22 mouse cellular contexts compared by ENCODE assay signal in the genomic region with DNA sequence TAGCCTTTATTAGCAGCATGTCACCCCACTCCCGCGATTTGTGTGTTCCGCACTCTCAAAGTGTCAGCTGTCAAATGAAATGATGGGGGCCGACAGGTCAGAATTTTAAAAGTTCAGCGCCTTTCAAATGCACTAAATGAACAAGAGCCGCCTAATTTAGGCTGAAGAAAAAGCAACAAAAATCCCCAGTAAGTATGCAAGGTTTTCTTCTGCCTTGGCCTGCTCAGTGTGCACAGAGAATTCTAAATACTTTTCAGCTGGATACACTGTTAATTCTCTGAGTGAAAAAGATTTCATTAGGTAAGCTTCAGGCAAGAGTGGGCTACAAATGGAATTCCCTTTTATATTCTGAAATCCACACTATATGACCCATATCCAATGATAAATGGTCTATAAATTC.
A peak's percentile ranks its signal among the peaks of the same experiment; 100 is the strongest.
DNase-seq lines count a peak whose midpoint lies in the region; ATAC-seq and TF ChIP-seq lines count a peak whose summit lies in the region.
"Had no signal": no experiment of that assay in that cellular context is flagged by ENCODE, and none has a peak within 500 bp of the region (broad histone marks: within the 10 kb centered on the region; RNA-seq: fewer than 3 reads in every experiment).

No protein-coding gene starts in this region.

- 52% methylated on average over 6 of the region's 6 CpGs for WGBS in forebrain, embryonic 10.5 days
- WGBS in forebrain, postnatal 0 days: 21% methylated on average over 6 of the region's 6 CpGs
- WGBS in forebrain, embryonic 14.5 days: 4% methylated on average over 6 of the region's 6 CpGs

- no peak for DNase-seq in forebrain, embryonic 10.5 days (ENCODE audit: extremely low spot score, low spot score)
- DNase-seq in forebrain, postnatal 0 days: no peak
- DNase-seq in retina, postnatal 1 day: peak; percentile 10
- no peak for DNase-seq in retina, embryonic 14.5 days (ENCODE audit: low spot score)
- peak; percentile 69 for DNase-seq in forebrain, embryonic 14.5 days (ENCODE audit: low spot score)
- no peak for DNase-seq in heart, adult 9 months (ENCODE audit: low spot score in 2 of 2)
- no peak for DNase-seq in cerebellum, postnatal 25 days
- DNase-seq in embryo, embryonic 11 days: no peak
- DNase-seq: adrenal gland, adult 8-10 months; adrenal gland, postnatal 25 days; cerebellum, adult 9-11 months; cerebellum, postnatal 36 days; gastrocnemius, postnatal 10 days; gastrocnemius, postnatal 36 days; heart, adult 2 months had no signal

- peak overlapping the region; percentile 51; the same call in 1 of the 2 replicates for H3K27ac ChIP-seq in forebrain, embryonic 10.5 days
- no peak overlapping the region for H3K27ac ChIP-seq in forebrain, postnatal 0 days (ENCODE audit: low read depth, low read length)
- peak overlapping the region; percentile 60; the same call in 1 of the 2 replicates for H3K27ac ChIP-seq in forebrain, embryonic 14.5 days (ENCODE audit: low read depth, low read length)
- H3K27ac ChIP-seq: embryonic facial prominence, embryonic 12.5 days; embryonic facial prominence, embryonic 15.5 days; heart, adult 2 months; hindbrain, embryonic 12.5 days; hindbrain, embryonic 15.5 days had no signal

- H3K36me3 ChIP-seq in forebrain, embryonic 10.5 days (replicated peaks): no peaks in the 10 kb centered on the region
- no peaks in the 10 kb centered on the region for H3K36me3 ChIP-seq in forebrain, postnatal 0 days (ENCODE audit: insufficient read depth)
- H3K36me3 ChIP-seq in forebrain, embryonic 14.5 days (ENCODE audit: control insufficient read depth, insufficient read depth, low read length): no peaks in the 10 kb centered on the region
- H3K36me3 ChIP-seq: embryonic facial prominence, embryonic 12.5 days; embryonic facial prominence, embryonic 15.5 days; hindbrain, embryonic 12.5 days; hindbrain, embryonic 15.5 days had no signal

- H3K9ac ChIP-seq in forebrain, postnatal 0 days: no peak overlapping the region
- H3K9ac ChIP-seq in forebrain, embryonic 14.5 days (ENCODE audit: low read length): no peak overlapping the region
- H3K9ac ChIP-seq: embryonic facial prominence, embryonic 12.5 days; embryonic facial prominence, embryonic 15.5 days; hindbrain, embryonic 12.5 days; hindbrain, embryonic 15.5 days had no signal

- peaks cover 40% of the 10 kb centered on the region for H3K4me1 ChIP-seq in forebrain, embryonic 10.5 days
- H3K4me1 ChIP-seq in forebrain, postnatal 0 days (ENCODE audit: insufficient read depth): no peaks in the 10 kb centered on the region
- H3K4me1 ChIP-seq in forebrain, embryonic 14.5 days (ENCODE audit: control insufficient read depth, insufficient read depth, low read length): peaks cover 13% of the 10 kb centered on the region; the same call in 1 of the 2 replicates
- H3K4me1 ChIP-seq: embryonic facial prominence, embryonic 15.5 days; hindbrain, embryonic 12.5 days; hindbrain, embryonic 15.5 days had no signal

- no peak for TF ChIP-seq CTCF in forebrain, postnatal 0 days (IDR thresholded peaks at IDR 0.05; ENCODE audit: low read depth)

- H3K9me3 ChIP-seq in forebrain, embryonic 10.5 days: no peaks in the 10 kb centered on the region
- H3K9me3 ChIP-seq in forebrain, postnatal 0 days (ENCODE audit: low read length): no peaks in the 10 kb centered on the region
- H3K9me3 ChIP-seq in forebrain, embryonic 14.5 days (replicated peaks; ENCODE audit: control insufficient read depth, low read length): no peaks in the 10 kb centered on the region
- H3K9me3 ChIP-seq: embryonic facial prominence, embryonic 12.5 days; embryonic facial prominence, embryonic 15.5 days; hindbrain, embryonic 12.5 days; hindbrain, embryonic 15.5 days had no signal

- no peak overlapping the region for H3K4me2 ChIP-seq in forebrain, postnatal 0 days (ENCODE audit: low read depth)
- H3K4me2 ChIP-seq in forebrain, embryonic 14.5 days (ENCODE audit: low read length): no peak overlapping the region
- H3K4me2 ChIP-seq: embryonic facial prominence, embryonic 12.5 days; embryonic facial prominence, embryonic 15.5 days; heart, embryonic 11.5 days; hindbrain, embryonic 12.5 days; hindbrain, embryonic 15.5 days had no signal

- no peak for ATAC-seq in forebrain, postnatal 0 days
- peak; percentile 59 for ATAC-seq in forebrain, embryonic 14.5 days
- ATAC-seq: activated CD4-positive, CD25-positive, alpha-beta regulatory T cell, adult 4 months; intestine, postnatal 0 days had no signal

- H3K4me3 ChIP-seq in forebrain, embryonic 10.5 days: no peak overlapping the region
- H3K4me3 ChIP-seq in forebrain, postnatal 0 days (ENCODE audit: low read depth, low read length): no peak overlapping the region
- no peak overlapping the region for H3K4me3 ChIP-seq in forebrain, embryonic 14.5 days (ENCODE audit: low read depth, low read length)
- H3K4me3 ChIP-seq: embryonic facial prominence, embryonic 12.5 days; embryonic facial prominence, embryonic 15.5 days; heart, adult 2 months; hindbrain, embryonic 12.5 days; hindbrain, embryonic 15.5 days had no signal

- H3K27me3 ChIP-seq in forebrain, embryonic 10.5 days (ENCODE audit: poor library complexity, severe bottlenecking): peaks cover 4% of the 10 kb centered on the region; the same call in 1 of the 2 replicates
- H3K27me3 ChIP-seq in forebrain, postnatal 0 days (ENCODE audit: insufficient read depth, low read length): no peaks in the 10 kb centered on the region
- H3K27me3 ChIP-seq in forebrain, embryonic 14.5 days (replicated peaks; ENCODE audit: control insufficient read depth, insufficient read depth, low read length): no peaks in the 10 kb centered on the region
- H3K27me3 ChIP-seq: embryonic facial prominence, embryonic 12.5 days; embryonic facial prominence, embryonic 15.5 days; hindbrain, embryonic 12.5 days had no signal

Comparison
In these comparisons a context has a peak if more than half of its experiments do, and no peak if none do; other contexts are left out.
1. DNase-seq: peak in retina, postnatal 1 day (single experiment) and forebrain, embryonic 14.5 days (single experiment); none in forebrain, embryonic 10.5 days (single experiment), forebrain, postnatal 0 days (single experiment), retina, embryonic 14.5 days (single experiment), heart, adult 9 months (0 of 2), cerebellum, postnatal 25 days (0 of 2) and embryo, embryonic 11 days (single experiment).